Mouse (Mus musculus) ES-E14 (cell line): ENCODE data around the gene Msln. TPM values are rescaled to one million over a fixed set of nuclear protein-coding genes. Genes with fewer than 3 reads are reported as not detected.

Experiments used
- DNase-seq: peaks from one replicate; pipeline ENCODE4 v3.0.0-alpha.2; 2013; ENCODE audit warnings: low read depth, low spot score
- H3K27ac ChIP-seq: 2 replicates; pipeline ENCODE4 v1.5.1; 2012; ENCODE audit warnings: low read depth, mild to moderate bottlenecking, low read length, moderate library complexity, mixed read lengths; ENCODE audit not compliant: poor library complexity, insufficient read depth, severe bottlenecking
- H3K36me3 ChIP-seq: 2 replicates; pipeline ENCODE4 v1.6.1; 2012; ENCODE audit warnings: mild to moderate bottlenecking, low read length, moderate library complexity, mixed read lengths; ENCODE audit not compliant: control insufficient read depth, poor library complexity, insufficient read depth, severe bottlenecking
- H3K4me1 ChIP-seq, 2 experiments: fragments of 150-350 bp in 1 of 2; sonication (generic) in 1 of 2; 2 replicates each; pipeline ENCODE4 v1.6.1; 2012; ENCODE audit warnings: low read length in 2 of 2, mild to moderate bottlenecking in 1 of 2, mixed read lengths in 1 of 2; ENCODE audit not compliant: control insufficient read depth in 2 of 2, insufficient read depth in 2 of 2, poor library complexity in 1 of 2
- H3K4me3 ChIP-seq, 2 experiments: fragments of 150-350 bp in 1 of 2; sonication (generic) in 1 of 2; 2 replicates each; pipeline ENCODE4 v1.5.1; 2012; ENCODE audit warnings: low read length in 2 of 2, low read depth in 1 of 2, mild to moderate bottlenecking in 1 of 2, mixed read lengths in 1 of 2; ENCODE audit not compliant: insufficient read depth in 1 of 2, poor library complexity in 1 of 2, severe bottlenecking in 1 of 2
- H3K9ac ChIP-seq: 2 replicates; pipeline ENCODE4 v1.6.1; 2012; ENCODE audit warnings: low read depth, mild to moderate bottlenecking, low read length, mixed read lengths; ENCODE audit not compliant: poor library complexity, insufficient read depth, severe bottlenecking
- H3K9me3 ChIP-seq: fragments of 150-350 bp; sonication (generic); 2 replicates; pipeline ENCODE4 v1.6.1; 2012; ENCODE audit warnings: low read depth, mild to moderate bottlenecking, low read length; ENCODE audit not compliant: control insufficient read depth, insufficient read depth
- CHD2 ChIP-seq: IDR thresholded peaks from 2 replicates; pipeline ENCODE4 v1.6.1; 2014; ENCODE audit warnings: mild to moderate bottlenecking, low read depth, low read length, inconsistent platforms
- HCFC1 ChIP-seq: IDR thresholded peaks from 2 replicates; pipeline ENCODE4 v1.6.1; 2012; ENCODE audit warnings: low read length, inconsistent platforms, borderline replicate concordance; ENCODE audit not compliant: insufficient read depth
- MAFK ChIP-seq: IDR thresholded peaks from 2 replicates; pipeline ENCODE4 v1.6.1; 2014; ENCODE audit warnings: mild to moderate bottlenecking, low read depth, low read length, inconsistent platforms; ENCODE audit not compliant: insufficient read depth
- ZC3H11A ChIP-seq: IDR thresholded peaks from 2 replicates; pipeline ENCODE4 v1.6.1; 2012; ENCODE audit warnings: low read depth, mild to moderate bottlenecking, inconsistent platforms, low read length, borderline replicate concordance
- ZNF384 ChIP-seq: IDR thresholded peaks from 2 replicates; pipeline ENCODE4 v1.6.1; 2012; ENCODE audit warnings: low read depth, low read length, inconsistent platforms
- in situ Hi-C, 2 experiments: fragments of 600-800 bp; cut with MboI; formaldehyde crosslinking; loops; one replicate each; pipeline ENCODE4 v1.15.1; 2025; ENCODE audit warnings: low sequenced_read_pairs in 2 of 2, inconsistent platforms in 1 of 2; ENCODE audit not compliant: unreplicated experiment in 2 of 2
- total RNA-seq: library from RNA; depleted of rRNA; stranded (reverse); fragments of 300-350 nt; gene quantifications from 2 replicates; pipeline ENCODE4 v1.2.3, GENCODE M21; 2012

The Msln gene
- total RNA-seq, 1 experiment: 7.5 TPM

GRCm38 (mm10) chr17:25795609-25796092 lies 41.5 kb upstream of the Msln start, which contains the start of gene AC134908.4:
TSS of gene AC134908.4 (minus strand) at chr17:25795659.
- peak within 1 kb of the TSS; percentile 68 to 76 for H3K4me3 ChIP-seq
- peak within 1 kb of the TSS; percentile 60 for H3K9ac ChIP-seq
- H3K4me1 ChIP-seq: peaks cover 3 to 10% of the 10 kb centered on the region in 2 experiments; a peak in 2 of 4 replicates
- no peak for DNase-seq
- H3K9me3 ChIP-seq: no peaks in the 10 kb centered on the region
- H3K27ac ChIP-seq: no peak within 1 kb of the TSS
- H3K36me3 ChIP-seq: peaks cover 4% of the 10 kb centered on the region; the same call in 1 of the 2 replicates
- TF ChIP-seq ZC3H11A: no peak
- TF ChIP-seq ZNF384: no peak
- TF ChIP-seq MAFK: no peak
- TF ChIP-seq CHD2: no peak
- no peak for TF ChIP-seq HCFC1
- in situ Hi-C loops: no loop called here

- no peaks in the 10 kb centered on the region for H3K9me3 ChIP-seq
- DNase-seq: no peak
- peaks cover 4% of the 10 kb centered on the region; the same call in 1 of the 2 replicates for H3K36me3 ChIP-seq
- H3K4me1 ChIP-seq: peaks cover 3 to 10% of the 10 kb centered on the region in 2 experiments; a peak in 2 of 4 replicates
- no peak for TF ChIP-seq ZNF384
- TF ChIP-seq CHD2: no peak
- no peak for TF ChIP-seq ZC3H11A
- TF ChIP-seq HCFC1: no peak
- no peak for TF ChIP-seq MAFK
- no peak overlapping the region for H3K27ac ChIP-seq
- H3K9ac ChIP-seq: no peak overlapping the region
- no peak overlapping the region for H3K4me3 ChIP-seq
- in situ Hi-C loops: no loop called here
Observed at GRCm38 (mm10) chr17:25794998-25795397, 40.8 kb upstream of the Msln start.

GRCm38 (mm10) chr17:25794197-25794596 lies 40.0 kb upstream of the Msln start:
- Histone ChIP-seq H3K27ac (no peak overlapping the region), H3K4me3 (no peak overlapping the region)

GRCm38 (mm10) chr17:25792615-25793014 lies 38.4 kb upstream of the Msln start, which contains the start of gene Fam173a:
TSS of gene Fam173a (minus strand) at chr17:25792901.
- in situ Hi-C loops: no loop called here
- peak within 1 kb of the TSS; percentile 72 to 88 for H3K4me3 ChIP-seq
- DNase-seq: no peak
- TF ChIP-seq ZC3H11A (no peak), CHD2 (no peak), MAFK (no peak), ZNF384 (no peak), HCFC1 (no peak)
- H3K4me1 ChIP-seq: peaks cover 2 to 10% of the 10 kb centered on the region in 2 experiments; a peak in 2 of 4 replicates
- no peak within 1 kb of the TSS for H3K27ac ChIP-seq
- no peaks in the 10 kb centered on the region for H3K9me3 ChIP-seq
- peaks cover 4% of the 10 kb centered on the region; the same call in 1 of the 2 replicates for H3K36me3 ChIP-seq
- H3K9ac ChIP-seq: peak within 1 kb of the TSS; percentile 74

More at GRCm38 (mm10) chr17:25794197-25794596, 40.0 kb upstream of the Msln start:
- H3K4me1 ChIP-seq: peaks cover 3 to 10% of the 10 kb centered on the region in 2 experiments; a peak in 2 of 4 replicates
- no peaks in the 10 kb centered on the region for H3K9me3 ChIP-seq
- in situ Hi-C loops: no loop called here
- no peak overlapping the region for H3K9ac ChIP-seq
- DNase-seq: no peak
- TF ChIP-seq ZC3H11A: no peak
- TF ChIP-seq ZNF384: no peak
- no peak for TF ChIP-seq MAFK
- no peak for TF ChIP-seq HCFC1
- TF ChIP-seq CHD2: no peak
- H3K36me3 ChIP-seq: peaks cover 4% of the 10 kb centered on the region; the same call in 1 of the 2 replicates
